Mouse (Mus musculus) testis, postnatal 10 days (tissue): ENCODE results near the gene Rab1b.

ENCODE experiments used
- DNase-seq: peaks from one replicate; pipeline ENCODE4 v3.0.0; 2021; ENCODE audit warnings: low spot score

Rab1b gene

GRCm38 (mm10) chr19:5071545-5072369 is 35.1 kb downstream of the Rab1b start:
- peak; percentile 85 for DNase-seq

- no peak for DNase-seq
Measured at GRCm38 (mm10) chr19:5071077-5071476, 35.8 kb downstream of the Rab1b start.

GRCm38 (mm10) chr19:5069978-5070377 is 36.9 kb downstream of the Rab1b start:
- DNase-seq: no peak

- no peak for DNase-seq
Measured at GRCm38 (mm10) chr19:5069486-5069885, 37.4 kb downstream of the Rab1b start.

- DNase-seq: peak; percentile 69
Measured at GRCm38 (mm10) chr19:5068570-5069234, 38.2 kb downstream of the Rab1b start.

GRCm38 (mm10) chr19:5067867-5068569 is 38.9 kb downstream of the Rab1b start, which contains the start of gene Cd248:
TSS of gene Cd248 (plus strand) at chr19:5068078.
- peak; percentile 86 for DNase-seq

- DNase-seq: peak; percentile 46
Measured at GRCm38 (mm10) chr19:5067040-5067799, 39.7 kb downstream of the Rab1b start.

- DNase-seq: peak; percentile 67
Measured at GRCm38 (mm10) chr19:5065104-5065503, 41.8 kb downstream of the Rab1b start.

GRCm38 (mm10) chr19:5062446-5062845 is 44.4 kb downstream of the Rab1b start:
- DNase-seq: peak; percentile 67

- no peak for DNase-seq
Measured at GRCm38 (mm10) chr19:5062041-5062440, 44.8 kb downstream of the Rab1b start.

- peak; percentile 63 for DNase-seq
Measured at GRCm38 (mm10) chr19:5060365-5061330, 46.2 kb downstream of the Rab1b start.

GRCm38 (mm10) chr19:5058801-5059771 is 47.8 kb downstream of the Rab1b start:
- peak; percentile 57 for DNase-seq

GRCm38 (mm10) chr19:5057876-5058775 is 48.7 kb downstream of the Rab1b start:
- no peak for DNase-seq

- peak; percentile 59 for DNase-seq
Measured at GRCm38 (mm10) chr19:5056251-5056650, 50.6 kb downstream of the Rab1b start.

- DNase-seq: peak; percentile 85
Measured at GRCm38 (mm10) chr19:5053909-5054308, 53.0 kb downstream of the Rab1b start.

GRCm38 (mm10) chr19:5052853-5053252 is 54.0 kb downstream of the Rab1b start:
- DNase-seq: no peak

- DNase-seq: peak; percentile 41
Measured at GRCm38 (mm10) chr19:5052166-5052822, 54.6 kb downstream of the Rab1b start.

- DNase-seq: no peak
Measured at GRCm38 (mm10) chr19:5051515-5051914, 55.4 kb downstream of the Rab1b start.
